Mouse (Mus musculus): ENCODE results near the gene Clec16a. TPM values are rescaled to one million over a fixed set of nuclear protein-coding genes. Genes with fewer than 3 reads are reported as not detected.

The Clec16a gene
- total RNA-seq, 2 experiments from 2014 or later = 72.6 to 77.5 TPM

DNA sequence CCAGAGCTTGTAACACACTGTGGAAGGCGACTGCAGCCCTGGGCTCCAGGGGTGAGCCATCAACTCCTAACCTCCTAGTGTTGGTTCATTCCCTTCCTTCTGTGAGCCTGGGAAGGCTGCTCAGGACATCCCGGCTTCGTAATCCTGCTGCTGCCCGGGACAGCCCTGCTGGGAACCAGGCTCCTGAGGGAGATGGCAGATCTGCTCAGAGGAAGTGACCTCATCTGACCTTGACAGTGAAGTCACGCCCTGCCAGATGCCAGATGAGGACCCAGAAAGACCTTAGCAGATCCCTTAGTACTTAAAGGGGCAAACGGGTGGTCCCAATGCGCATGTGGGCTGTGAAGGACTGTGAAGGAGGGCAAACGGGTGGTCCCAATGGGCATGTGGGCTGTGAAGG is 216.0 kb downstream of the Clec16a start:
- DNase-seq (ENCODE audit: low spot score in 2 of 2) = no peak

DNA sequence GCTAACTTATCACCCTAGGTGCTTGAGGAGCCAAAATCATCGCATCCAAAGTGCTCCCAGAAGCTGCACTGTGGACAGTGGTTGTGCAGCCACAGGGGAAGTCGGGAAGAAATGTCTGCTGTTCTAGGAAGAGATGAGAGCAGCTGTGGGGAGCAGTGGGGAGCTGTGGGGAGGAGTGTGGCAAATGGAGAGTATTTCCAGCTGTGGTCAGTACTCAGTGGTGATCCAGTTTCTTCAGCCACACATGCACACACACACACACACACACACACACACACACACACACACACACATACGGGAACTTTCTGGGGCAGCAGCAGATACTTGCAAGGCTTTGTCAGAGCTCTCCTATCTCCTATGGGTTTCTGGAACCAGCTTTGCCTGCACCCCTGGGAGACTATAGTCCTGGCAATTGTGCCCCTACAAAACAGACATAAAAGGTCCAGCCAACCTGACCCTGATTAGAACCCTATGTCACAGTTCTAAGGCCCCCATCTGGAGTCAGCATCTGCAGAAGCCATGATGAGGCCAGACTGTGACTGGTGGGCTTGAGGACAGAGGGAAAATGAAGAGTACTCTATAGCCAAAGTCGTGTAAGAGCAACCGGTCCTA is 217.5 kb downstream of the Clec16a start:
- DNase-seq (ENCODE audit: low spot score in 2 of 2) = no peak

DNA sequence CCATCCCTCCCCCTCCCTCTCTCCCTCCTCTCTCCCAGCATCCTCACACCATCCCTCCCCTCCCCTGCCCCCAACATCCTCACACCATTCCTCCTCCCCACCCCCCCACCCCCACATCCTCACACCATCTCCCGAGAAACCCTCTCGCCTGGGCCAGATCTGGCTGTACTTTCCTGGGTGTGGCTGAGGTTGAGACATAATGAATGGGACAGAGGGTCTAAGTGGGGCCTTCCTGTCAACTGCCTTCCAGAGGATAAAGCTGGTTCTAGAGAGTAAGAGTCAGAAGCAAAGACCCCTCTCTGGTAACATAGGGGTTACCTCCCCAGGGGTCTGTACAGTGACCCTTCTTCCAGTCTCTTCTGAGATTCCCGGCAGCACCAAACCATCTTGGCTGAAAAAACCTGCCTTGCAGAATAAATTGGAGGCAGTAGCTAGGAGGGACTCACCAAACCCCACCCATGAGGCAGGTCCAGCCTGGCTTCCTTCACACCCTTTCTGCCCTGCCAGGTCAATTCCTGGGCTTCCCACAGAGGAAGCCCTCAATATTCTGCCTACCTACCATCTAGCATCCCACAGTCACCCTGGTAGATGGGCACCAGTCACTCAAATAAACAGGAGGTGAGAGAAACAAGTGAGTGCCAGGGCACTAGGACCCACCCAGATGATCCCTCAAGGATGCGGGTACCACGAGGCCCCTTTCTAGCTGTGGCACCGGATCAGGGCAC is 218.6 kb downstream of the Clec16a start:
- no peak for DNase-seq (ENCODE audit: low spot score in 2 of 2)

GRCm38 (mm10) chr16:10764323-10764722 is 219.2 kb downstream of the Clec16a start:
- no peak for DNase-seq (ENCODE audit: low spot score in 2 of 2)

- DNase-seq (ENCODE audit: low spot score in 2 of 2) = peak; percentile 21 to 64
These were observed 222.0 kb downstream of the Clec16a start for GRCm38 (mm10) chr16:10767158-10767557.

DNA sequence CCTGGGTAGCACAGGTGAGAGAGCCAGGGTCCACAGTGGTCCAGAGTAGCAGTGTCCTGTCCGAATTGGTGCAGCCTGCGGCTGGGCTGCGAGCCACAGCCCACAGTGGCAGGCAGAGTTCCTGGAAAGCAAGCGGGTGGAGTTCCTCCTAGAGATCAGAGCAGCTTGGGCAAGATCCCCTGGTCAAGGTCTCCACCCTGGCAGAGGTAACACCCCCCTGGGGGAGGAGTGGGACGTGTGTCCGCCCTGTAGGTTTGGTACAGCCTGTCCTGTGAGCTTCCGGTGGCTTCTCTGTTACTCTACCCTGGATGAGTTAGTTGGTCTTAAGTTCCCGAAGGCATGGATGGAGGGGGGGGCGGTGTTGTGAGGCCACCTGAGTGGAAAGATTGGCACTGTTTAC is 223.7 kb downstream of the Clec16a start:
- DNase-seq (ENCODE audit: low spot score in 2 of 2) = no peak

GRCm38 (mm10) chr16:10769661-10770060 is 224.5 kb downstream of the Clec16a start:
- no peak for DNase-seq (ENCODE audit: low spot score in 2 of 2)

GRCm38 (mm10) chr16:10770531-10771325 is 225.6 kb downstream of the Clec16a start:
- no peak for DNase-seq (ENCODE audit: low spot score in 2 of 2)

- no peak for DNase-seq (ENCODE audit: low spot score in 2 of 2)
These were observed 226.8 kb downstream of the Clec16a start for GRCm38 (mm10) chr16:10771769-10772510.

DNA sequence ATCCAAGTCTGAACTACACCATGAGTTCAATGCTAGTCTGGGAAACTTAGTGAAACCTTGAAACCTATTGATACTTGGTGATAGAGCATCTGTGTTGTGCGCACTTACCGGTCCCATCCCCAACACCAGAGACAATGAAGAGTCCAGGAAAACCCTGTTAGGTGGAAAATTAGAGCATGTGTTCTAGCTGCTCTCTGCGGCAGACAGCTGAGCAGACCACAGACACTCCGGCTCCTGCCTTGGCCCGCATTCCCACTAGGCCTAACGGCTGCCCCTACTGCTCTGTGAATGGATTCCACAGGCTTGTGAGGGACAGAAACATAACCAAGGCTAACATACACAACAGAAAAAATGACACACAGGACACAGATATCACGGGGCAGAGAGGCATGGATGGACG is 228.4 kb downstream of the Clec16a start:
- no peak for DNase-seq (ENCODE audit: low spot score in 2 of 2)

DNA sequence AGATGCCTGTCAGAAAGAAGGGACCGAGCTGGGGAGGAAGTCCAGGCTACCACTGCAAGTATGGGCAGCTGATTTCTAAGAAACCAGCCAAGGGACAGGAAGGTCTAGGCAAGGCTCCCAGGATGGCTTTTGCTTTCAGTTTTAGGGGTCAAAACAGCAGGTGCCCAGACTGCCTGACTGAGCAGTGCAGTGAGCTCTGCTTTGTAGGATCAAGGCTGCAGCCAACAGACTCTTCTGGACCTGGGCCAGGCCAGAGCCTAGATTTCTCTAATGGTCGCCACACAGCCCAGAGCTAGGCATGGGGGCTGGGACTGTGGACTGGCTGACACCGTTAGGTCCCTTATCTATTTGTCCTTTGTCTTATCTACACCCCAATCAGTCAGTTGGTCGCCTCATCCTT is 229.6 kb downstream of the Clec16a start:
- DNase-seq (ENCODE audit: low spot score in 2 of 2) = no peak

- DNase-seq (ENCODE audit: low spot score in 2 of 2) = no peak
These were observed 231.2 kb downstream of the Clec16a start for GRCm38 (mm10) chr16:10776322-10776721.

- no peak for DNase-seq (ENCODE audit: low spot score in 2 of 2)
These were observed 232.5 kb downstream of the Clec16a start for GRCm38 (mm10) chr16:10777579-10778160.

GRCm38 (mm10) chr16:10780631-10781120 is 235.5 kb downstream of the Clec16a start:
- DNase-seq (ENCODE audit: low spot score in 2 of 2) = no peak

GRCm38 (mm10) chr16:10781862-10782371 is 236.8 kb downstream of the Clec16a start:
- no peak for DNase-seq (ENCODE audit: low spot score in 2 of 2)

DNA sequence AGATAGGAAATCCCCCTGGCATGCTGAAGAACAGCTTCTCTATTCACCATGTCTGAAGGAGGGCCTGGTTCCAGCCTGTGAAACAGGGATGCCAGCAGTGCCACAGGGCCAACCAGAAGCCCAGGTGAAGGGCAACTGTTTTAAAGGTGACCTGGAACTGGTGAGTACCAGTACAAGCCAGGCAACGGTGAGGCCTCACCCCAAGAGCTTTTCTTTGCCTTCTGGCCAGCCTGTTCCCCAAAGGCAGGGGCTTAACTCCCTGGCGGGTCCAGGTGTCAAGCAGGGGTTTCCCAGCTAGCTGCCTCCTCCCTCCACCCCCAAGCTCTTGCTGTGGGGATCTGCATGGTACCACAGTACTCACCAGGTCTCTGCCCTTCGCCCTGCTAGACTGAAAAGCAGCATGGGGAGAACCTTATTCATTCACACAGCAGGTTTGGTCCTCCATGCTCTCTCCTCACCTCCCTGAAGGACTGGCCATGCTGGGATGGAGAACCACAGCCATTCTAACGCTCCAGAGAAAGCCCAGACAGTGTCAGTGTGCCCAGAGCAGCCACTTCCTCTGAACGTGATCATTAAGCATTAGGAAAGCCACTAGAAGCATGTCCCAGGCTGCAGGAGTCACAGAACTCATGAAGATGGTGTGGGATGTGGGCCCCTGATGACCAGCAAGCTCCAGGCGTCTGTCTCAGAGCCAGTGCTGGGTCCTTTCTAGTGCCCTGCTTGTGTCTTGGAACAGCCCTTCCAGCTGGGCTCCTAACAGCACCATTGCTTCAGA is 237.4 kb downstream of the Clec16a start:
- no peak for DNase-seq (ENCODE audit: low spot score in 2 of 2)

- DNase-seq (ENCODE audit: low spot score in 2 of 2) = no peak
These were observed 238.0 kb downstream of the Clec16a start for GRCm38 (mm10) chr16:10783152-10783434.

GRCm38 (mm10) chr16:10783451-10783850 is 238.3 kb downstream of the Clec16a start:
- DNase-seq (ENCODE audit: low spot score in 2 of 2) = no peak

- DNase-seq (ENCODE audit: low spot score in 2 of 2) = peak; percentile 16 to 25
These were observed 239.0 kb downstream of the Clec16a start for GRCm38 (mm10) chr16:10783883-10784792.
